In the genomic region with DNA sequence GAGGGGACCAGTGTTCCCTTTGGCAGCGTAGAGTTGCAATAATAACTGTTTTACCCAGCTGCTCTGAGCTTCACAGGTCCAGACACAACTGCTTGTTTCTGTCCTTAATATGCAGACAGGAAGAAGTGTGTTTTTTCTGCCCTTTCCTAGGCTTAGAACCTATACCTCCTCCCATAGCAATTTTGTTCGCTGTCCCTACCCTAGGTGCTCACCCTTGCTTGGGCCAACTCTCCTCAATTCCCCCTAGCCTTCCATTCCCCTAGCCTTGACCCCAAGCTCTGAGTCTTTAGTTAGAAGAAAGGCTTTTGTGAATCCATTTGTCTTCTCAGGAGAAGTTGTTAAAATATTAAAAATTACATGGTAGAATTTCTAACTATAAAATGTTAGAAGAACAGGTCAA, we compare ENCODE assay signal across 29 mouse cellular contexts. TPM values are rescaled to one million over a fixed set of nuclear protein-coding genes. Genes with fewer than 3 reads are reported as not detected.
DNase-seq lines count a peak whose midpoint lies in the region; ATAC-seq and TF ChIP-seq lines count a peak whose summit lies in the region.
"Had no signal": no experiment of that assay in that cellular context is flagged by ENCODE, and none has a peak within 500 bp of the region (broad histone marks: within the 10 kb centered on the region; RNA-seq: fewer than 3 reads in every experiment).

No protein-coding gene starts in this region.

- H3K4me3 ChIP-seq in forebrain, embryonic 10.5 days = no peak overlapping the region
- no peak overlapping the region for H3K4me3 ChIP-seq in forebrain, embryonic 16.5 days (replicated peaks; ENCODE audit: low read length)
- no peak overlapping the region for H3K4me3 ChIP-seq in hindbrain, embryonic 11.5 days (ENCODE audit: low read depth, low read length)
- H3K4me3 ChIP-seq in hindbrain, postnatal 0 days (ENCODE audit: low read length) = no peak overlapping the region
- H3K4me3 ChIP-seq in neural tube, embryonic 12.5 days = no peak overlapping the region
- H3K4me3 ChIP-seq in neural tube, embryonic 15.5 days (replicated peaks) = no peak overlapping the region
- H3K4me3 ChIP-seq in neural tube, embryonic 13.5 days = no peak overlapping the region
- H3K4me3 ChIP-seq: erythroblast, embryonic 14.5 days; liver, embryonic 12.5 days; megakaryocyte, embryonic 14.5 days; stomach, embryonic 15.5 days had no signal

- no peak overlapping the region for H3K9ac ChIP-seq in forebrain, embryonic 16.5 days (replicated peaks; ENCODE audit: low read depth, low read length)
- no peak overlapping the region for H3K9ac ChIP-seq in hindbrain, embryonic 11.5 days (ENCODE audit: low read depth, low read length)
- no peak overlapping the region for H3K9ac ChIP-seq in hindbrain, postnatal 0 days (replicated peaks; ENCODE audit: low read length)
- H3K9ac ChIP-seq in neural tube, embryonic 12.5 days = no peak overlapping the region
- no peak overlapping the region for H3K9ac ChIP-seq in neural tube, embryonic 15.5 days (replicated peaks)
- no peak overlapping the region for H3K9ac ChIP-seq in neural tube, embryonic 13.5 days
- H3K9ac ChIP-seq: liver, embryonic 12.5 days; liver, postnatal 0 days; stomach, embryonic 15.5 days had no signal

- H3K36me3 ChIP-seq in forebrain, embryonic 10.5 days (replicated peaks) = peaks cover 35% of the 10 kb centered on the region
- H3K36me3 ChIP-seq in forebrain, embryonic 16.5 days (ENCODE audit: control insufficient read depth, insufficient read depth) = no peaks in the 10 kb centered on the region
- no peaks in the 10 kb centered on the region for H3K36me3 ChIP-seq in hindbrain, embryonic 11.5 days (ENCODE audit: control insufficient read depth, insufficient read depth, low read length)
- peaks cover 4% of the 10 kb centered on the region; the same call in 1 of the 2 replicates for H3K36me3 ChIP-seq in hindbrain, postnatal 0 days (ENCODE audit: insufficient read depth, low read length)
- H3K36me3 ChIP-seq in neural tube, embryonic 12.5 days = peaks cover 9% of the 10 kb centered on the region; the same call in 1 of the 2 replicates
- H3K36me3 ChIP-seq in neural tube, embryonic 15.5 days = peaks cover 13% of the 10 kb centered on the region
- peaks cover 20% of the 10 kb centered on the region; the same call in 1 of the 2 replicates for H3K36me3 ChIP-seq in neural tube, embryonic 13.5 days
- H3K36me3 ChIP-seq: stomach, embryonic 15.5 days had no signal

- DNase-seq in forebrain, embryonic 10.5 days (ENCODE audit: extremely low spot score, low spot score) = no peak
- DNase-seq in hindbrain, embryonic 11.5 days (ENCODE audit: low spot score) = peak; percentile 12
- no peak for DNase-seq in hindbrain, postnatal 0 days (ENCODE audit: low spot score)
- DNase-seq: adrenal gland, adult 8-10 months; cerebellum, adult 2 months; cerebellum, postnatal 14 days; gastrocnemius, postnatal 14 days; heart, postnatal 36 days; kidney, adult 2 months; kidney, postnatal 36 days; left cerebral cortex, postnatal 4 days; liver, postnatal 0 days; lung, postnatal 4 days; right cerebral cortex, postnatal 25 days had no signal

- no peak for TF ChIP-seq CTCF in hindbrain, postnatal 0 days (IDR thresholded peaks at IDR 0.05; ENCODE audit: low read depth)

- no peak overlapping the region for H3K4me2 ChIP-seq in forebrain, embryonic 16.5 days (ENCODE audit: low read length)
- H3K4me2 ChIP-seq in hindbrain, embryonic 11.5 days (replicated peaks; ENCODE audit: low read depth, low read length) = no peak overlapping the region
- H3K4me2 ChIP-seq in hindbrain, postnatal 0 days (ENCODE audit: low read depth, low read length) = no peak overlapping the region
- no peak overlapping the region for H3K4me2 ChIP-seq in neural tube, embryonic 12.5 days (replicated peaks)
- H3K4me2 ChIP-seq in neural tube, embryonic 15.5 days = no peak overlapping the region
- no peak overlapping the region for H3K4me2 ChIP-seq in neural tube, embryonic 13.5 days
- H3K4me2 ChIP-seq: heart, embryonic 11.5 days; liver, embryonic 12.5 days; stomach, embryonic 15.5 days had no signal

- no peaks in the 10 kb centered on the region for H3K27me3 ChIP-seq in forebrain, embryonic 10.5 days (ENCODE audit: poor library complexity, severe bottlenecking)
- no peaks in the 10 kb centered on the region for H3K27me3 ChIP-seq in forebrain, embryonic 16.5 days (replicated peaks; ENCODE audit: control insufficient read depth, insufficient read depth, low read length)
- H3K27me3 ChIP-seq in hindbrain, embryonic 11.5 days (ENCODE audit: control insufficient read depth, insufficient read depth, low read length) = no peaks in the 10 kb centered on the region
- no peaks in the 10 kb centered on the region for H3K27me3 ChIP-seq in hindbrain, postnatal 0 days (ENCODE audit: insufficient read depth, low read length)
- no peaks in the 10 kb centered on the region for H3K27me3 ChIP-seq in neural tube, embryonic 12.5 days (replicated peaks)
- H3K27me3 ChIP-seq in neural tube, embryonic 15.5 days (replicated peaks) = no peaks in the 10 kb centered on the region
- no peaks in the 10 kb centered on the region for H3K27me3 ChIP-seq in neural tube, embryonic 13.5 days
- H3K27me3 ChIP-seq: CH12.LX; liver, embryonic 12.5 days; megakaryocyte, embryonic 14.5 days; stomach, embryonic 15.5 days had no signal

- no peaks in the 10 kb centered on the region for H3K9me3 ChIP-seq in forebrain, embryonic 10.5 days
- no peaks in the 10 kb centered on the region for H3K9me3 ChIP-seq in forebrain, embryonic 16.5 days (ENCODE audit: control insufficient read depth, low read length)
- H3K9me3 ChIP-seq in hindbrain, embryonic 11.5 days (ENCODE audit: control insufficient read depth, low read length) = no peaks in the 10 kb centered on the region
- H3K9me3 ChIP-seq in hindbrain, postnatal 0 days (ENCODE audit: low read length) = no peaks in the 10 kb centered on the region
- no peaks in the 10 kb centered on the region for H3K9me3 ChIP-seq in neural tube, embryonic 12.5 days
- no peaks in the 10 kb centered on the region for H3K9me3 ChIP-seq in neural tube, embryonic 15.5 days (replicated peaks)
- H3K9me3 ChIP-seq in neural tube, embryonic 13.5 days = no peaks in the 10 kb centered on the region
- H3K9me3 ChIP-seq: liver, embryonic 12.5 days; megakaryocyte, embryonic 14.5 days; stomach, embryonic 15.5 days had no signal

- 67% methylated on average over 2 of the region's 2 CpGs for WGBS in forebrain, embryonic 10.5 days
- 53% methylated on average over 2 of the region's 2 CpGs for WGBS in forebrain, embryonic 16.5 days
- WGBS in hindbrain, embryonic 11.5 days = 50% methylated on average over 2 of the region's 2 CpGs
- WGBS in hindbrain, postnatal 0 days = 67% methylated on average over 1 of the region's 2 CpGs
- 40% methylated on average over 2 of the region's 2 CpGs for WGBS in neural tube, embryonic 12.5 days
- WGBS in neural tube, embryonic 15.5 days = 48% methylated on average over 2 of the region's 2 CpGs
- 50% methylated on average over 2 of the region's 2 CpGs for WGBS in neural tube, embryonic 13.5 days

- H3K4me1 ChIP-seq in forebrain, embryonic 10.5 days = peaks cover 16% of the 10 kb centered on the region
- 0 out of 2 replicates have a peak, but pooled peaks cover 7% of the 10 kb centered on the region for H3K4me1 ChIP-seq in forebrain, embryonic 16.5 days (replicated peaks; ENCODE audit: control insufficient read depth, insufficient read depth, low read length)
- H3K4me1 ChIP-seq in hindbrain, embryonic 11.5 days (replicated peaks; ENCODE audit: control insufficient read depth, insufficient read depth, low read length) = no peaks in the 10 kb centered on the region
- no peaks in the 10 kb centered on the region for H3K4me1 ChIP-seq in hindbrain, postnatal 0 days (ENCODE audit: insufficient read depth, low read length)
- H3K4me1 ChIP-seq in neural tube, embryonic 12.5 days = peaks cover 6% of the 10 kb centered on the region; the same call in 1 of the 2 replicates
- no peaks in the 10 kb centered on the region for H3K4me1 ChIP-seq in neural tube, embryonic 15.5 days
- H3K4me1 ChIP-seq in neural tube, embryonic 13.5 days (replicated peaks) = peaks cover 14% of the 10 kb centered on the region; the same call in 1 of the 2 replicates
- H3K4me1 ChIP-seq: stomach, embryonic 15.5 days had no signal

- H3K27ac ChIP-seq in forebrain, embryonic 10.5 days = peak overlapping the region; percentile 76
- H3K27ac ChIP-seq in forebrain, embryonic 16.5 days (ENCODE audit: low read length) = no peak overlapping the region
- H3K27ac ChIP-seq in hindbrain, embryonic 11.5 days (ENCODE audit: low read depth, low read length) = peak overlapping the region; percentile 68; the same call in 1 of the 2 replicates
- H3K27ac ChIP-seq in hindbrain, postnatal 0 days = no peak overlapping the region
- H3K27ac ChIP-seq in neural tube, embryonic 12.5 days = no peak overlapping the region
- no peak overlapping the region for H3K27ac ChIP-seq in neural tube, embryonic 15.5 days (replicated peaks)
- peak overlapping the region; percentile 52; the same call in 1 of the 2 replicates for H3K27ac ChIP-seq in neural tube, embryonic 13.5 days (replicated peaks)
- H3K27ac ChIP-seq: liver, embryonic 12.5 days; stomach, embryonic 15.5 days had no signal

- no peak for ATAC-seq in forebrain, embryonic 16.5 days
- peak; percentile 23; the same call in 1 of the 2 replicates for ATAC-seq in hindbrain, embryonic 11.5 days (ENCODE audit: low FRiP score)
- no peak for ATAC-seq in hindbrain, postnatal 0 days
- peak; percentile 56; the same call in 1 of the 2 replicates for ATAC-seq in neural tube, embryonic 12.5 days (ENCODE audit: low FRiP score, low read depth)
- no peak for ATAC-seq in neural tube, embryonic 15.5 days (ENCODE audit: low FRiP score)
- ATAC-seq in neural tube, embryonic 13.5 days (ENCODE audit: low read depth) = no peak
- ATAC-seq in megakaryocyte-erythroid progenitor cell, adult 5-6 weeks (replicated peaks; ENCODE audit: low FRiP score, low TSS enrichment, poor library complexity, severe bottlenecking) = no peak
- ATAC-seq: inflammation-experienced regulatory T-cells, adult 6 months; liver, embryonic 12.5 days; liver, postnatal 0 days had no signal

RNA-seq across cellular contexts. Expression of gene Gstz1, which starts 8.2 kb away (rescaled TPM):
- polyA plus RNA-seq in forebrain, embryonic 10.5 days (2016; fragmentation: Nextera tagmentation; extraction: Ambion mirVana) = 28.5 TPM in 2 replicates
- polyA plus RNA-seq in forebrain, embryonic 16.5 days (2015; fragmentation: Nextera tagmentation; extraction: Ambion mirVana) = 26.8 and 30.0 TPM in 2 replicates
- 26.0 and 31.4 TPM in 2 replicates for polyA plus RNA-seq in hindbrain, embryonic 11.5 days (2014; fragmentation: Nextera tagmentation; extraction: Ambion mirVana)
- total RNA-seq in hindbrain, postnatal 0 days (2014; rRNA removed) = 56.3 and 61.1 TPM in 2 replicates
- 45.6 and 45.8 TPM in 2 replicates for polyA plus RNA-seq in hindbrain, postnatal 0 days (2015; fragmentation: Nextera tagmentation; extraction: Ambion mirVana)
- polyA plus RNA-seq in neural tube, embryonic 12.5 days (2016; fragmentation: Nextera tagmentation; extraction: Ambion mirVana) = 24.6 and 29.7 TPM in 2 replicates
- 25.1 and 28.4 TPM in 2 replicates for polyA plus RNA-seq in neural tube, embryonic 15.5 days (2015; fragmentation: Nextera tagmentation; extraction: Ambion mirVana)
- polyA plus RNA-seq in neural tube, embryonic 13.5 days (2015; fragmentation: Nextera tagmentation; extraction: Ambion mirVana) = 23.6 and 28.0 TPM in 2 replicates
- total RNA-seq in megakaryocyte-erythroid progenitor cell, adult 5-6 weeks (2014; fragmentation: Nextera tagmentation) = 32.8 and 38.3 TPM in 2 replicates
- total RNA-seq in megakaryocyte-erythroid progenitor cell, adult 5-6 weeks (2017) = 25.1 and 43.6 TPM in 2 replicates

RNA-seq across cellular contexts. Expression of gene Pomt2, which starts 9.0 kb away (rescaled TPM):
- 15.5 and 16.6 TPM in 2 replicates for polyA plus RNA-seq in forebrain, embryonic 10.5 days (2016; fragmentation: Nextera tagmentation; extraction: Ambion mirVana)
- polyA plus RNA-seq in forebrain, embryonic 16.5 days (2015; fragmentation: Nextera tagmentation; extraction: Ambion mirVana) = 12.7 and 13.4 TPM in 2 replicates
- 14.8 and 17.0 TPM in 2 replicates for polyA plus RNA-seq in hindbrain, embryonic 11.5 days (2014; fragmentation: Nextera tagmentation; extraction: Ambion mirVana)
- total RNA-seq in hindbrain, postnatal 0 days (2014; rRNA removed) = 31.0 and 40.7 TPM in 2 replicates
- polyA plus RNA-seq in hindbrain, postnatal 0 days (2015; fragmentation: Nextera tagmentation; extraction: Ambion mirVana) = 12.0 and 12.4 TPM in 2 replicates
- polyA plus RNA-seq in neural tube, embryonic 12.5 days (2016; fragmentation: Nextera tagmentation; extraction: Ambion mirVana) = 12.5 and 13.2 TPM in 2 replicates
- 13.4 and 13.8 TPM in 2 replicates for polyA plus RNA-seq in neural tube, embryonic 15.5 days (2015; fragmentation: Nextera tagmentation; extraction: Ambion mirVana)
- 11.4 and 12.4 TPM in 2 replicates for polyA plus RNA-seq in neural tube, embryonic 13.5 days (2015; fragmentation: Nextera tagmentation; extraction: Ambion mirVana)
- total RNA-seq in megakaryocyte-erythroid progenitor cell, adult 5-6 weeks (2014; fragmentation: Nextera tagmentation) = 6.6 and 10.4 TPM in 2 replicates
- total RNA-seq in megakaryocyte-erythroid progenitor cell, adult 5-6 weeks (2017) = 5.1 and 7.7 TPM in 2 replicates

RNA-seq across cellular contexts. Expression of gene Ngb, which starts 36.4 kb away (rescaled TPM):
- polyA plus RNA-seq in forebrain, embryonic 10.5 days (2016; fragmentation: Nextera tagmentation; extraction: Ambion mirVana) = 0.29 and 0.31 TPM in 2 replicates
- polyA plus RNA-seq in forebrain, embryonic 16.5 days (2015; fragmentation: Nextera tagmentation; extraction: Ambion mirVana) = 2.2 and 3.7 TPM in 2 replicates
- 0.14 and 0.28 TPM in 2 replicates for polyA plus RNA-seq in hindbrain, embryonic 11.5 days (2014; fragmentation: Nextera tagmentation; extraction: Ambion mirVana)
- total RNA-seq in hindbrain, postnatal 0 days (2014; rRNA removed) = 9.3 and 11.8 TPM in 2 replicates
- 9.1 and 9.4 TPM in 2 replicates for polyA plus RNA-seq in hindbrain, postnatal 0 days (2015; fragmentation: Nextera tagmentation; extraction: Ambion mirVana)
- 0.49 and 0.60 TPM in 2 replicates for polyA plus RNA-seq in neural tube, embryonic 12.5 days (2016; fragmentation: Nextera tagmentation; extraction: Ambion mirVana)
- 3.1 and 4.1 TPM in 2 replicates for polyA plus RNA-seq in neural tube, embryonic 15.5 days (2015; fragmentation: Nextera tagmentation; extraction: Ambion mirVana)
- 1.0 and 1.2 TPM in 2 replicates for polyA plus RNA-seq in neural tube, embryonic 13.5 days (2015; fragmentation: Nextera tagmentation; extraction: Ambion mirVana)
- not detected in 2 replicates for total RNA-seq in megakaryocyte-erythroid progenitor cell, adult 5-6 weeks (2014; fragmentation: Nextera tagmentation)
- total RNA-seq in megakaryocyte-erythroid progenitor cell, adult 5-6 weeks (2017) = not detected in 2 replicates
- total RNA-seq: CH12.LX; granulocyte monocyte progenitor cell, adult 5-6 weeks; heart, postnatal 36 days; neutrophil, adult 5-6 weeks had no signal
- polyA plus RNA-seq: erythroblast, embryonic 14.5 days; heart, embryonic 16.5 days; inflammation-experienced regulatory T-cells, adult 6 months; liver, postnatal 0 days had no signal

Comparison
In these comparisons a context has a peak if more than half of its experiments do, and no peak if none do; other contexts are left out.
1. H3K27ac ChIP-seq: peak in forebrain, embryonic 10.5 days (single experiment), hindbrain, embryonic 11.5 days (single experiment) and neural tube, embryonic 13.5 days (single experiment); none in forebrain, embryonic 16.5 days (single experiment), hindbrain, postnatal 0 days (single experiment), neural tube, embryonic 12.5 days (single experiment) and neural tube, embryonic 15.5 days (single experiment).
2. ATAC-seq: peak in hindbrain, embryonic 11.5 days (single experiment) and neural tube, embryonic 12.5 days (single experiment); none in forebrain, embryonic 16.5 days (single experiment), hindbrain, postnatal 0 days (single experiment), neural tube, embryonic 15.5 days (single experiment), neural tube, embryonic 13.5 days (single experiment) and megakaryocyte-erythroid progenitor cell, adult 5-6 weeks (single experiment).